Mouse (Mus musculus): ENCODE measurements around the gene Dedd2.

GRCm38 (mm10) chr7:25222275-25222967 lies 2.0 kb upstream of the Dedd2 start:
- TF ChIP-seq RAD21 (IDR thresholded peaks at IDR 0.05; ENCODE audit: low read depth, low read length) = no peak
- TF ChIP-seq POLR2A (IDR thresholded peaks at IDR 0.05; ENCODE audit: control insufficient read depth in 1 of 2, insufficient read depth in 1 of 2, low read depth in 1 of 2, low read length in 2 of 2, poor library complexity in 1 of 2) = no peak
- no peak for TF ChIP-seq CTCF (IDR thresholded peaks at IDR 0.05 in 2 of 3, conservative IDR thresholded peaks at IDR 0.05 in 1 of 3; ENCODE audit: control insufficient read depth in 1 of 3, insufficient read depth in 1 of 3, low read depth in 2 of 3, low read length in 3 of 3, poor library complexity in 1 of 3, severe bottlenecking in 1 of 3)
- no peak for TF ChIP-seq SIN3A (IDR thresholded peaks at IDR 0.05; ENCODE audit: low read length)
- no peak for TF ChIP-seq TAL1 (IDR thresholded peaks at IDR 0.05; ENCODE audit: low read length)
- no peak for TF ChIP-seq CHD2 (IDR thresholded peaks at IDR 0.05; ENCODE audit: low read length)
- no peak for TF ChIP-seq ZKSCAN1 (IDR thresholded peaks at IDR 0.05; ENCODE audit: low read depth, low read length)
- no peak for TF ChIP-seq HCFC1 (IDR thresholded peaks at IDR 0.05; ENCODE audit: low read depth, low read length)
- no peak for TF ChIP-seq MAFK (IDR thresholded peaks at IDR 0.05; ENCODE audit: borderline replicate concordance, low read depth, low read length)
- TF ChIP-seq TCF12 (IDR thresholded peaks at IDR 0.05; ENCODE audit: low read depth, low read length) = no peak
